Mouse (Mus musculus) layer of hippocampus, adult 11-12 months (tissue): ENCODE data around the gene Svep1.

ENCODE experiments used
- DNase-seq: peaks from one replicate; pipeline ENCODE4 v3.0.0; 2022; ENCODE audit warnings: low spot score

The Svep1 gene

DNA sequence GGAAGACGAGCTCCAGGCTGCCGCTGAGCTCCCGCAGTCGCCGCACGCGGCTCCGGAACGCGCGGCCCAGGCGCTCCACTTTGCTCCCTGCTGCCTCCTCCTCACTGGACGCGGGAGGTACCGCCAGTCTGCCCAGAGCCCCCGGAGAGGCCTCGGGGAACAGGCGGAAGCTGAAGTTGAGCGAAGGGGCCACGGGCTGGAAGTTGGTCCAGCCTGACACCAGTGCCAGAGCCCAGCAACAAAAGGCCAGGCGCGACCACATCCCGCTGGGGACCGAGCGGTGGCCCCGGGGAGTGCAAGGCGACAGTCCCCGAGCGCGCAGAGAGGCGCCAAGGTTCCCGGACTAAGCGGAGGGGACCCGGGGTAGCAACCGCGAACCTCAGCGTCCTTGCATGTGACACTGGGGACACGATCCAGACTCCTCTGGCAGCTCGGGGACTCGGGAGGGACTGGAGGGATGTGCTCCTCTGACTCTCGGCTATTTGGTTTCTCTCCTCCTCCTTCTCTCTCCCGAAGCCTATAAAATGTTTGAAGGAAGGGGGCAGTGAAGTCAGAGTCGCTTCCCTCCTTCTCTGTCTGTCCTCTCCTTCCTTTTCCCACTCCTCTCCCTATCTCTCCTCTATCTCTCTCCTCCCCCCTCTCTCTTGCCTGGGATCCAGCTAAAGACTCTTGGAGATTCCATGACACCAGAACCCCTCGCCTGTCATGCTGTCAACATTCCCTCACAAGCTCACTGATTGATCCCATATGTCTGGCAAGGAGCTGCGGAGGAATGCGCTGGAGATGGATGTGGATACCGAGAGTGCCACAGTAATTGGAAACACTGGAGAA, at the start of gene Svep1:
TSS of gene Svep1 (minus strand) at position 745 of the 831 bp plus-strand sequence.
- DNase-seq, result no peak

DNA sequence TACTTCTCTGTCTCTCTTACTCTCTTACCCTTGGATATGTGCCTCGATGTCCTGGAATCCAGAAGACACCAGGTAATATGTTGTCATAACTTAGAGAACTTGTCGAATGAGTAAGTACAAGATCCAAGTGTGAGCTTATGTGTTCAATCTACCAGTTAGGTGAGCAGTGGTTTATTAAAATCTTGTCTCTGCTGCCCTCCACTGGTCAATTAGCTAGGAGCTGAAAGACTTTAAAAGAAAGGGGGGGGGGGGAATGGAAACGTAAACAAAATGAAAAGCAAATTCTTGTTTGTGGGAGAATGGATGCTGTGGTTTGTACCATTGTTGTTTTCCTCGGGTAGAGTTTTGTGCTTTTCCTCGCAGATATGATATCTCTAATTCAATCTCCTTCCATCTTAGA, 46.8 kb upstream of the Svep1 start:
- DNase-seq, result peak; percentile 68

- no peak for DNase-seq
These were observed 45.7 kb upstream of the Svep1 start for GRCm38 (mm10) chr4:58252381-58252780.

- DNase-seq, result no peak
These were observed 38.9 kb upstream of the Svep1 start for GRCm38 (mm10) chr4:58245544-58245943.

- no peak for DNase-seq
These were observed 33.8 kb upstream of the Svep1 start for GRCm38 (mm10) chr4:58240416-58240815.

- no peak for DNase-seq
These were observed 29.2 kb upstream of the Svep1 start for GRCm38 (mm10) chr4:58235828-58236227.

GRCm38 (mm10) chr4:58223499-58223898, 16.8 kb upstream of the Svep1 start:
- no peak for DNase-seq

DNA sequence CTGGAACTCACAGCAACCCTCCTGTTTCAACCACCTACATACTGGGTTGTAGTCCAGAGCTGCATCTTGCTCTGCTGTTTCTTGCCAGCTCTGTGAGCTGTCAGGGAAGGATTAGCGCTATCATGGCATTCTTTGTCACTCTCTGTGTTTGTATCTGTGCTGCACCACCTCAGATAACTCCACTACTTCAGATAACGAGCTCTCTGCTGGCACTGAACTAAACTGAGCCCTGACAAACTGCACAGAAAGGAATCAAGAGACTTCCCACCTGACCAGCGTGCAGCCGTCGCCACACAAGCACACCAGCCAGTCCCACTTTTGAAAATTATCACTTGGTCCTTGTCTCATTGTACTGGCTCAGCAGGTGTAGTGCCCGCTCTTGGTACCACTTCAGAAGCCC, 4.7 kb upstream of the Svep1 start:
- no peak for DNase-seq

GRCm38 (mm10) chr4:58210557-58211090, 4.0 kb upstream of the Svep1 start:
- DNase-seq, result no peak

- DNase-seq, result no peak
These were observed 927 bp downstream of the Svep1 start for GRCm38 (mm10) chr4:58205750-58206114.

- no peak for DNase-seq
These were observed 5.0 kb downstream of the Svep1 start for GRCm38 (mm10) chr4:58201703-58202102.

DNA sequence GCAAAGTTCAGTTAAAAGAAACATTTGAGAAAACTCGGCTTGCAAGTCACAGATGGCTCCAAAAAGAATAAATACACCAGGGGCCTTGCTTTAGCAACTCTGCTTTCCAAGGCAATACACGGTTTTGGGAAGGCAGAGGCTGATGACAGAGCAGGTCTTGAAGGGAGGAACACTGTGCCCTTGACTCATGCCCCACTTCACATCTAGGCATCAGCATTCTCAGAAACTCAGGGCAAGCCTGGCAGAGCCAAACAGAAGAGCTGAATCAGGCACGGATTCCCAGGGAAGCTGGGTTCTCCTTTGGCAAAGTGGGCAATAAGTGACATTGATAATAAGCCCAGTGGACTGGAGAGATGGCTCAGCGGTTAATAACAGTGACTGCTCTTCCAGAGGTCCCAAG, 5.8 kb downstream of the Svep1 start:
- no peak for DNase-seq

DNA sequence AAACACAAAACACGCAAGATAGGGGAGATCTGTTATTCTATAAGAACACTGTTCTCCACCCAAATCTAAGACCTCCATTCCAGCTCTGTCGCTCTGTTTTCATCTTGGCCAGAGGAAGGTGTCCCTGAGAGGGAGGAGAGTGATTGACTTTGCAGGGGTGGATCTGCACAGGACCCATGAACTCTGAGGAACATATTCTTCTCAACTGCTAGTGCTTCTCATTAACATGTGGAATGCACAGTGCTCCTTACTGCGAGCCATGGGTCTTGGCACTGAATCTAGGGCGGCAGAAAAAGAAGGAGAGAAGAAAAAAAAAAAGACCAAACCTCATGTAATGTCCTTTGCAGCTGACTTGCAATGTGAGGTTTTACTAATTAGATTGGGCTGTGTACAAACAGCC, 9.4 kb downstream of the Svep1 start:
- no peak for DNase-seq

- DNase-seq, result no peak
These were observed 9.9 kb downstream of the Svep1 start for GRCm38 (mm10) chr4:58196795-58197194.

DNA sequence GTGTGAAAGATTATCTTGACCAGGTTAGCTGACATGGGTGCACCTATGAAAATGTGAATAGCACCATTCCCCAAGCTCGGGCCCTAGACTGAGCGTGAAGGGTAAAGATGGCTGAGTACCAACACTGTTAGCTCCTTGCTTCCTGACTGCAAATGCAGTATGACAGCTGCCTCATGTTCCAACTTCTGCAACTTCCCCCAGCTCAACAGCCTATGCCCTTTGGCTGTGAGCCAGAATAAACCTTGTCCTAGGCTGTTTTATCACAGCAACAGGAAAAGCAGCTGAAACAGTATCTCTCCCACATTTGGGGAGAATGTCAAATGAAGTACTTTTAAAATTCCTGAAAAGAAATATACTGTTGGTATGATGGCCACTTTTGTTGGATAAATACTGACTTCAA, 10.7 kb downstream of the Svep1 start:
- DNase-seq, result no peak

- no peak for DNase-seq
These were observed 17.4 kb downstream of the Svep1 start for GRCm38 (mm10) chr4:58189281-58189680.

DNA sequence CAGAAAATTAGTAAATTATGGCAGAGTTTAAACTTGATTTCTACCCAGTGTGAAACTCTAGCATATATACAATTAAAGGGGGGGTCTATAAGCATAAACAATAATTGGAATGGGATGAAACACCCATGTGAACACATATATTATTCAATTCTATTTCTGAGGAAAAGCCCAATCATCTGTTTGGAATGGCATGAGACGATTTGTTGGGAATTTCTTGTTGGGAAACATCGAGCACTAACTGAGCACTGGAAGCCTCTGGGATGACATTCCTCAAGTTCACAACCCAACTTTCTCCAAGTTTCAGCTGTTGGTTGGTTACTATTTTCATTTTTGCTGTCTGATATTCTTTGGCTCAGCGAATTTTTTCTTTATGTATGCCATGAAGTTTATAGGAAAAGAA, 21.3 kb downstream of the Svep1 start:
- no peak for DNase-seq

GRCm38 (mm10) chr4:58184681-58185341, 21.8 kb downstream of the Svep1 start:
- no peak for DNase-seq

DNA sequence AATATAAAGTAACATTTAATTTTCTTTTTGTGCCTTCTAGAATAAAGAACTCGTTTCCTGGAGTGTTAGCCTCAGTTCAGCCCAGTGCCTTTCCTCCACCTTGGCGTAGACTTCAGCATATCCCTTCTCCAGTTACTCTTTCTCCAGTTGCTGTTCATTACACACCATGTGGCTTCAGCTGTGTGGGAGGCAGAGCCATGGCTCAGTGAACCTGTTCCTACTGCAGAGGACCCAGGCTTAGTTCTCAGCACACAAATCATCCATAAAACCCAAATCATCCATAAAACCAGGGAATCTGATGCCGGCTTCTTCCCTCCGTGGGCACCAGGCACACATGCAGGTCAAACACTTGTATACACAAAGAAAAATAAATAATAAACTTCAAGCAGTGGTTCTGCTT, 22.8 kb downstream of the Svep1 start:
- DNase-seq, result no peak

DNA sequence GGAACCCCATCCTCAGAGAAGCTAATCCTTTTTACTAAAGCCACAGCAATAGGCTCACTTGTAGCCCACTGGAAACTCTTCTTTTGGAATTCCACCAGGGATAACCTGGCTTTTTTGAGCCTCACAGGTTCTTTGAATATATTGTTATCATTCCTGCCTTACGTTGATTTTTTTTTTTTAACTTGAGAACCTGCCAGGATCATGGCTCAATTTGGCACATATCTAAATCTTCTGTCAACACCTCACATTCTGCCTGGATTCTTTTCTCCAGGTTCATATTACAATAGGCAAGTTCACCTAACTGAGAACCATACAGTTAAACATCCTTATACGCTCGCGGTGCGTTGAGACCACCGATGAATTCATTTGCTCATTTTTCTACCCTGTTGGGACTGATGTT, 28.2 kb downstream of the Svep1 start:
- DNase-seq, result no peak

DNA sequence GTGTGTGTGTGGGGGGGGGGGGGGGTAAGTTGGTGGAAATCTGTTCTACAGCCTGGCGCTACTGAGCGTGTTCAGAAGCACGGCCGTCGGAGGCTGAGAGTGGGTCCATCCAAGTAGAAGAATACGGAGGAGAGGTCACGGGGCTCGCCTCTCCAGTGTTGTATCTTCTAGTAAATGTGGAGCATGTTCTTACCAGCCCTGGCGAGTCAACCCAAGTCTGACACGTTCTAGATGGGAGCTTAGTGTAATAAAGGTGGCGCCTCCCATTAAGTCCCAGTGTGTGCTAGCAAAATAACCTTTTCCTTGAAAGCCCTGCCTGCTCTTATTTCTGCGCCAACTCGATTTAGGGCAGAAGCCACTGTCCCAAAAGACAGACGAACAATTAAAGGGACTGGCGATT, 29.4 kb downstream of the Svep1 start:
- DNase-seq, result no peak

- DNase-seq, result no peak
These were observed 32.1 kb downstream of the Svep1 start for GRCm38 (mm10) chr4:58174435-58174987.

GRCm38 (mm10) chr4:58173401-58173800, 33.3 kb downstream of the Svep1 start:
- no peak for DNase-seq
